Mouse (Mus musculus) heart, postnatal 25 days (tissue): ENCODE results near the gene Cep131. TPM values are rescaled to one million over a fixed set of nuclear protein-coding genes. Genes with fewer than 3 reads are reported as not detected.
A peak's percentile ranks its signal among the peaks of the same experiment; 100 is the strongest.

Source experiments
- DNase-seq: peaks from one replicate; pipeline ENCODE4 v3.0.0; 2022; ENCODE audit warnings: low spot score
- intact Hi-C: fragments of 180-260 bp; cut with DNase I; formaldehyde crosslinking; loops from one replicate; pipeline ENCODE4 v1.15.1; 2025
- total RNA-seq, 2 experiments: library from RNA; stranded (reverse); gene quantifications; 2 replicates each; pipeline ENCODE4 v1.2.3; 2021

The Cep131 gene
- total RNA-seq, 2 experiments from 2014 or later, result 9.3 to 9.7 TPM

DNA sequence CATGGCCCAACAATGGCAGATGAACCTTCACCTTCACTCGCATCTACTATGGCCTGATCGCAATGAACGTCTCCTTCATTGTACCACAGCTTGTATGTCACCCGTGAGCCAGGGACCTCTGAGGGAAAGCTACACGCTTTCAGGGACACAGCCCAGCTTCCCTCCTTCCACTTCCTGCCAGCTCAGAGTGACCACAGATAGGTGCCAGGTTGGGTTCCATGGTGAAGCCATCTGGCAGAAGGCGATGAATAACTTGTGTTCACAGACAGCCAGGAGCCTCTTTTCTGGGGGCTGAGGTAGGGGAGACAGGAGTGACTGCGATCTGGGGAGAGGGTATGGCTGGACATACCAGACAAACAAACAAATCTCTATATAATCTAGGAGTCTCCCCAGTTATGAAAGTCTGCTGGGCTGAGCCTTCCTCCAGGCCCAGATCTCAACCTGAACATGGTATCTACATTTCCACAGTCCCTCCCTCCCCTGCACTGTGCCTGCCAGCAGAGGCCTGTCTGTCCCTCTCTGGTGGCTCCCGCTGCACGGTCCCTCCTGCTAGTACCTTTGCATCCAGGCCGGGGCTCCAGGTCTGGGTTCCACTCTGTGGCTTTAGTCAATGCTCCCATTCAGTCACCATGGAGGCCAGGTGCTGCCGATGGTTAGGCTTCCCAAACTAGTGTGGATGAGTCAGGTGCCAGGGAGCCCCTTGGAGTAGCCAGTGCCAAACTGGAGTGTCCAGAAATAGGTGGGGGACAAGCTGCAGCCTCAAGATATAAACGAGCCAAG, 30.5 kb downstream of the Cep131 start:
- DNase-seq, result no peak
- intact Hi-C loops, result no loop called here

DNA sequence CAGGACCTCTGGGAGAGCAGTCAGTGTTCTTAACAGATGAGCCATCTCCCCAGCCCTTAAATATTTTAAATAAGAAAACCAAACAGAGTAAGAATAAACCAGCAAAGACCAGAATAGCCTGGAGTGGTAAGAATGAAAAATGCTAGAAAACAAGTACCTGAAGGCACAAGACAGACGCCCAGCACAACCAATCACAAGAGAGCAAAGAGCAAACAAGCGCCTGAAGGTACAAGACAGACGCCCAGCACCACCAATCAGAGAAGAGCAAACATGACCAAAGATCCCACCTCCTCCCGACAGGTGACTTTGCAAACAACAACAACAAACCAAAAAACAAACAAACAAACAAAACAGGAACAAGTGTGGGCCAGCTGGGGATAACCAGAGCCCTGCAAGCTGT, 32.8 kb downstream of the Cep131 start:
- intact Hi-C loops, result no loop called here
- DNase-seq, result no peak

DNA sequence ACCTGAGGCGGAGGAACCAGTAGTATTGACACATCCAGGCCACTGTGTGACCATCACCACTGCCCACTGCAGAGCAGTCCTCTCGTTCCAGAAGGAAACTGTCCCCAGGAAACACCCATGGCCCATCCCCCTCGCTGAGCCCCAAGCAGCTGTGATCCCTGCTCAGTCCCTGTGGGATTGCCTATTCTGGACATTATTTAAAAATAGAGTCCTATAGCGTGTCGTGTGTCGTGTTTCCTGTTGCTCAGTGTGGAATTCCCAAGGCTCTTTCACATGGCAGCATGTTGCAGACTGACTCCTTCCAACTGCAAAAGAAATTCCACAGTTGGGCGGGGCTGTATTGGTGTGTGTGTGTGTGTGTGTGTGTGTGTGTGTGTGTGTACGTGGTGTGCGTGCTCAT, 34.4 kb downstream of the Cep131 start:
- DNase-seq, result no peak
- intact Hi-C loops, result no loop called here

GRCm38 (mm10) chr11:120051124-120051811, 35.4 kb downstream of the Cep131 start:
- no peak for DNase-seq
- intact Hi-C loops, result no loop called here

- intact Hi-C loops, result no loop called here
- DNase-seq, result no peak
These were observed 37.6 kb downstream of the Cep131 start for GRCm38 (mm10) chr11:120049067-120049466.

DNA sequence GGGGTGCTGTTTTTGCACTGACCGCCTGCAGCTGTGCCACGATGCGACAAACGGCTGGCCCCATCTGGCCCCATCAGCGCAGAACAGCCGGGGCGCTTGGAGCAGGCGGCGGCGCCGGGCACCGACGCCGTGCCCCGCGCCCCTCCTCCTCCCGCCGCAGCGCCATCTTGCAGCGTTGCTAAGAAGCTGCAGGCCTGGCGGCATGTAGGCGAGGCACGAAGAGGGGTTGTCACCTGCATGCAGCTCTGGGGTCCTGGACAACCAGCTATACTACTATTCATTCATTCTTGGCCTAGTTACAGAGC, 38.4 kb downstream of the Cep131 start:
- intact Hi-C loops, result no loop called here
- no peak for DNase-seq

DNA sequence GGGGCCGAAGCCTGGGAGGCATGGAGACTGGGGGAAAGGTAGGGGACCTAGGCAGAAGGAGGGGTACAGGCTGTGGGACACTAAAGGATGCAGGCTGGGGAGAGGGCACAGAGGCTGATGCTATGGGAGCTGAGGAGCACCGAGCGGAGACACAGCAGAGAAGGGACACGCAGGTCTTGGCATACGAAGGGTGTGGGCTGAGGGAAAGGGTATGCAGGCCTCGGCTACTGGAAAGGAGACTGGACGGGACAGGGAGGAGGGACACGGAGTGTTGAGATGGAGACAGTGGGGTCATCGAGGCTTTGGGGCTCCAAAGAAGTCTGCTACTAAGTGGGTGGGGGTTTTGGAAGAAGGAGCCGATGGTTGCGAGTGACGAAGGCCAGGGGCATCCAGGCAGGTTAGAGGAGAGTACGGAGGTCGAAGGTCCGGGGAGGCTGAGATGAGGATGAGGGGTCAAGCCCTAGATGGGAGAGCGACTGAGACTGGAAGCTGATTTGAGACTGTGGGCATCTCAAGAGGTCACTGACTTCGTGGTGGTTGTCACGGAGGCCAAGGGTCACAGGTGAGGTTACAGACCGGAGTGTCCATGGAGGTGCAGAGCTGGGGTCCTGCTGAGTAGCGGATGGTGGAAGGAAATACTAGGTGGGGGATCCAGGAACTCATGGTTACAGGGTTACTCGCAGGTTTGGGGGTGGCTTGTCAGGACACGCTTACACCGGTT, 38.9 kb downstream of the Cep131 start:
- intact Hi-C loops, result no loop called here
- no peak for DNase-seq

GRCm38 (mm10) chr11:120046553-120047191, 40.0 kb downstream of the Cep131 start, which contains the start of gene Aatk:
TSS of gene Aatk (minus strand) at chr11:120047167.
- intact Hi-C loops, result no loop called here
- DNase-seq, result no peak

GRCm38 (mm10) chr11:120045839-120046552, 40.6 kb downstream of the Cep131 start:
- DNase-seq, result no peak
- intact Hi-C loops, result no loop called here

- intact Hi-C loops, result no loop called here
- DNase-seq, result no peak
These were observed 41.3 kb downstream of the Cep131 start for GRCm38 (mm10) chr11:120045341-120045740.

- DNase-seq, result no peak
- intact Hi-C loops, result no loop called here
These were observed 44.3 kb downstream of the Cep131 start for GRCm38 (mm10) chr11:120042141-120042838.

- intact Hi-C loops, result no loop called here
- peak; percentile 81 for DNase-seq
These were observed 45.2 kb downstream of the Cep131 start for GRCm38 (mm10) chr11:120041191-120042123.

- DNase-seq, result no peak
- intact Hi-C loops, result no loop called here
These were observed 46.2 kb downstream of the Cep131 start for GRCm38 (mm10) chr11:120040440-120040839.

GRCm38 (mm10) chr11:120039581-120039980, 47.0 kb downstream of the Cep131 start:
- no peak for DNase-seq
- intact Hi-C loops, result no loop called here

DNA sequence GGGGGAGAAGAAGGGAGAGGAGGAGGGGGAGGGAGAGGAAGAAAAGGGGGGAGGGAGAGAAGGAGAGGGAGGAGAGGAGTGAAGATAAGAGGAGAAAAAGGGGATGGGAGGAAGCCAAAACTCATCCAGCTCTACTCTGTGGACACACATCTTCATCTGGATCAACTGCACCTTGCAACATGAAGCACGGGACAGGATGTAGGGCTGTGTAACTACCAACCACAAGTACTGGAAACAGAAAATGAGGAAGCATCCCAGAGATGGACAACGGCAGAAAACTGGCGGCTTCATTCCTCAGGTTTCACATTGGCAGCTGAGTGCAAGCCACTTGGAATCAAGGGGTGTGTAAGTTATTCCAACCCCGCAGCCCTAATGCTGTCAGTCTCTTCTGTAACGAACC, 51.9 kb downstream of the Cep131 start:
- DNase-seq, result no peak
- intact Hi-C loops, result loop anchor here (5.0 kb wide), 1 partner anchor 68 kb away; no protein-coding TSS in a partner anchor

GRCm38 (mm10) chr11:120034306-120034705, 52.3 kb downstream of the Cep131 start:
- intact Hi-C loops, result loop anchor here (5.0 kb wide), 1 partner anchor 68 kb away; no protein-coding TSS in a partner anchor
- no peak for DNase-seq

DNA sequence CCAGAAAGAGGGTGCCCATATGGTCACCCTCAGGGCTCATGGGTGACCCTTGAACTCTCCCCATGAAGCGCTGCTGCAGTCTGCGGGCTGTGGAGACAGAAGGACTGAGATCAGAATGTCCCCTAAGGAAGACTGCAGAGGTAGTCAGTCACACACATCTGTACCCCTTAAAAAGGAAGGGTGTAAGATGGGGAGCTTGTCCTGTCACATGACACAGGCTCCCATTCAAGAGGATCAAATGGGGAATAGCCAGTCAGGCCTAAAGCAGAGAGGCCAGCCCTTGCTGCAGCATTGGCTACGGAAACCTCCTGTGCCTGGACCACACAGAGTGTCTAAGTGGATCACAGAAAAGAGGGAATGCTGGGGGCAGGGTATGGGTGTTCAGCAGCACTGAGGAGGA, 53.2 kb downstream of the Cep131 start:
- intact Hi-C loops, result loop anchor here (5.0 kb wide), 1 partner anchor 69 kb away; no protein-coding TSS in a partner anchor

GRCm38 (mm10) chr11:120032052-120032451, 54.6 kb downstream of the Cep131 start:
- DNase-seq, result no peak
- intact Hi-C loops, result loop anchor here (5.0 kb wide), 1 partner anchor 70 kb away; no protein-coding TSS in a partner anchor

More for the DNA sequence above, 53.2 kb downstream of the Cep131 start:
- DNase-seq, result no peak
